Mouse (Mus musculus): Measurements from ENCODE around the gene Ccnd3.

DNA sequence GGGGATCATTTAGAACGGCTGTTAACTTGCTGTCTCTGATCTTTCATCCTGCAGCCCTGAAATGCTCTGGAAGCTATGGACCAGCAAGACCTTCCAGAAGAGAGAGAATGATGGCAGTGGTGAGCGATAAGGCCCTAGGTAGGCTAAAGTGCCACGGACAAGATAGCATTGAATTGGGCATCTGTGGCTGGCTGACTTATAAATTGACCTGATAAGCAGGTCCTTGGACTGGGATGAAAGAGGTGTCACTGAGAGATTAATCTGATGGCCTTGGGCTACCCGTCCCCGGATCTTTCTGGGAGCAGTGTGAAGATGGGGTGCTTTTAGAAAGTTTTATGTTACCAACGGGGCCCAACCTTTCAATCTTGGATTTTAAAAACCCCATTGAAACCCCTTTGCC, 73.8 kb downstream of the Ccnd3 start:
- TF ChIP-seq CTCF (IDR thresholded peaks at IDR 0.05; ENCODE audit: control insufficient read depth, insufficient read depth, low read length) (no peak), POLR2A (IDR thresholded peaks at IDR 0.05; ENCODE audit: borderline replicate concordance, control insufficient read depth, low read depth, low read length) (no peak)

All from bone marrow, adult 2 months (tissue).